In the genomic region with DNA sequence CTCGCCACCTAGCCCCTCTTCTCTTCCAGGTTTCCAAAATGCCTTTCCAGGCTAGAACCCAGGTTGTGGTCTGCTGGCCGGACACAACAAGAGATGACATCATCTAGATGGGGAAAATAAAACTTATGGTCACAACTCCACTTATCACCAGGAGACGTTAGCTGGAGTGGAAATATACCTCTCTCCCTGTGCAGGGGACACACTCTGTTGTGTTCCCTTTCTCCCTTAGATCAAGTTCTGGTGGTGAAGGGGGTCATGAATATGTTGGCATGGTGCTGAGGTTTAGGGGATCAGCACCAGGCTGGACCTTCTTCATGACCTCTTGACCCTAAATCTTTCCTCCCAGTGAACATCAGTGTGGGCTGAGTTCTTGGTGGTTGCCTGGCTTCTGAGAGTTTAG, we compare ENCODE assay signal across 31 mouse cellular contexts. TPM values are rescaled to one million over a fixed set of nuclear protein-coding genes. Genes with fewer than 3 reads are reported as not detected.
A peak's percentile ranks its signal among the peaks of the same experiment; 100 is the strongest.
DNase-seq lines count a peak whose midpoint lies in the region; ATAC-seq and TF ChIP-seq lines count a peak whose summit lies in the region.
"Had no signal": no experiment of that assay in that cellular context is flagged by ENCODE, and none has a peak within 500 bp of the region (broad histone marks: within the 10 kb centered on the region; RNA-seq: fewer than 3 reads in every experiment).

No protein-coding gene starts in this region.

- WGBS in liver, adult 2 months: 40% methylated on average over 3 of the region's 3 CpGs
- 48% methylated on average over 2 of the region's 3 CpGs for WGBS in liver, postnatal 0 days (ENCODE audit: insufficient replicate concordance)
- WGBS in intestine, embryonic 16.5 days: 37% methylated on average over 2 of the region's 3 CpGs
- WGBS in liver, embryonic 16.5 days (ENCODE audit: insufficient replicate concordance): 20% methylated on average over 2 of the region's 3 CpGs

- no peak for TF ChIP-seq CTCF in liver, adult 2 months (IDR thresholded peaks at IDR 0.05; ENCODE audit: low read depth, low read length)
- no peak for TF ChIP-seq CTCF in liver, postnatal 0 days (IDR thresholded peaks at IDR 0.05; ENCODE audit: low read depth)
- TF ChIP-seq CTCF in layer of hippocampus, adult 2 months (conservative IDR thresholded peaks at IDR 0.05): no peak

- no peak overlapping the region for H3K4me2 ChIP-seq in liver, postnatal 0 days (ENCODE audit: low read depth, low read length)
- no peak overlapping the region for H3K4me2 ChIP-seq in intestine, embryonic 16.5 days (ENCODE audit: low read depth, low read length)
- H3K4me2 ChIP-seq in liver, embryonic 16.5 days (ENCODE audit: low read depth, low read length): peak overlapping the region; percentile 27; the same call in 1 of the 2 replicates
- H3K4me2 ChIP-seq: embryonic facial prominence, embryonic 15.5 days; forebrain, embryonic 12.5 days; limb, embryonic 15.5 days; neural tube, embryonic 13.5 days had no signal

- peaks cover 3% of the 10 kb centered on the region; the same call in 1 of the 2 replicates for H3K4me1 ChIP-seq in liver, adult 2 months (ENCODE audit: control insufficient read depth, insufficient read depth, low read length)
- peaks cover 5% of the 10 kb centered on the region for H3K4me1 ChIP-seq in liver, postnatal 0 days (ENCODE audit: insufficient read depth)
- peaks cover 5 to 9% of the 10 kb centered on the region in 2 experiments; a peak in 2 of 4 replicates for H3K4me1 ChIP-seq in ES-E14 (ENCODE audit: control insufficient read depth in 2 of 2, insufficient read depth in 2 of 2, low read length in 2 of 2, poor library complexity in 1 of 2)
- no peaks in the 10 kb centered on the region for H3K4me1 ChIP-seq in intestine, embryonic 16.5 days (ENCODE audit: control insufficient read depth, insufficient read depth, low read length)
- peaks cover 3% of the 10 kb centered on the region; the same call in 1 of the 2 replicates for H3K4me1 ChIP-seq in liver, embryonic 16.5 days (ENCODE audit: control insufficient read depth, low read depth, low read length)
- H3K4me1 ChIP-seq: embryonic facial prominence, embryonic 15.5 days; limb, embryonic 10.5 days; limb, embryonic 15.5 days; neural tube, embryonic 13.5 days had no signal

- no peak for TF ChIP-seq EP300 in liver, postnatal 0 days (IDR thresholded peaks at IDR 0.05; ENCODE audit: low read depth)

- H3K27me3 ChIP-seq in liver, adult 2 months (ENCODE audit: control insufficient read depth, insufficient read depth, low read length): no peaks in the 10 kb centered on the region
- no peaks in the 10 kb centered on the region for H3K27me3 ChIP-seq in liver, postnatal 0 days (ENCODE audit: insufficient read depth, low read length)
- H3K27me3 ChIP-seq in intestine, embryonic 16.5 days (replicated peaks; ENCODE audit: control insufficient read depth, insufficient read depth, low read length): no peaks in the 10 kb centered on the region
- no peaks in the 10 kb centered on the region for H3K27me3 ChIP-seq in liver, embryonic 16.5 days (ENCODE audit: control insufficient read depth, insufficient read depth, low read depth, low read length)
- H3K27me3 ChIP-seq: embryonic facial prominence, embryonic 15.5 days; forebrain, embryonic 12.5 days; limb, embryonic 15.5 days; neural tube, embryonic 13.5 days had no signal

- H3K4me3 ChIP-seq in liver, adult 2 months (ENCODE audit: insufficient read depth, low read depth, low read length): no peak overlapping the region
- no peak overlapping the region for H3K4me3 ChIP-seq in liver, postnatal 0 days (ENCODE audit: low read depth, low read length)
- no peak overlapping the region for H3K4me3 ChIP-seq in ES-E14 (ENCODE audit: insufficient read depth in 1 of 2, low read depth in 1 of 2, low read length in 2 of 2, poor library complexity in 1 of 2, severe bottlenecking in 1 of 2)
- H3K4me3 ChIP-seq in intestine, embryonic 16.5 days (ENCODE audit: low read length): no peak overlapping the region
- H3K4me3 ChIP-seq in liver, embryonic 16.5 days (ENCODE audit: low read depth, low read length): no peak overlapping the region
- H3K4me3 ChIP-seq in layer of hippocampus, adult 2 months: no peak overlapping the region
- H3K4me3 ChIP-seq: embryonic facial prominence, embryonic 15.5 days; forebrain, embryonic 12.5 days; hindbrain, embryonic 10.5 days; limb, embryonic 10.5 days; limb, embryonic 15.5 days; neural tube, embryonic 13.5 days had no signal

- H3K79me2 ChIP-seq in liver, adult 2 months (ENCODE audit: control insufficient read depth, insufficient read depth, low read length): no peaks in the 10 kb centered on the region

- peak; percentile 9 for DNase-seq in liver, adult 2 months (ENCODE audit: extremely low read depth, low read depth, low spot score)
- DNase-seq in liver, postnatal 0 days: no peak
- no peak for DNase-seq in ES-E14 (ENCODE audit: low read depth, low spot score)
- DNase-seq in layer of hippocampus, adult 2 months (ENCODE audit: low spot score in 2 of 2): no peak
- DNase-seq: adrenal gland, postnatal 14 days; cerebellum, adult 11-12 months; cerebellum, postnatal 10 days; forebrain, postnatal 0 days; gastrocnemius, postnatal 10 days; heart, postnatal 14 days; kidney, postnatal 4 days; layer of hippocampus, adult 9-11 months; lung, postnatal 36 days; right cerebral cortex, postnatal 4 days; thymus, adult 18-20 months; thymus, postnatal 25 days had no signal

- H3K36me3 ChIP-seq in liver, adult 2 months (ENCODE audit: control insufficient read depth, insufficient read depth, low read length): no peaks in the 10 kb centered on the region
- H3K36me3 ChIP-seq in liver, postnatal 0 days (replicated peaks; ENCODE audit: insufficient read depth, low read length): no peaks in the 10 kb centered on the region
- H3K36me3 ChIP-seq in ES-E14 (ENCODE audit: control insufficient read depth, insufficient read depth, low read length, poor library complexity, severe bottlenecking): no peaks in the 10 kb centered on the region
- H3K36me3 ChIP-seq in intestine, embryonic 16.5 days (ENCODE audit: control insufficient read depth, insufficient read depth, low read length): no peaks in the 10 kb centered on the region
- H3K36me3 ChIP-seq in liver, embryonic 16.5 days (ENCODE audit: control insufficient read depth, insufficient read depth): no peaks in the 10 kb centered on the region
- H3K36me3 ChIP-seq: embryonic facial prominence, embryonic 15.5 days; forebrain, embryonic 12.5 days; hindbrain, embryonic 10.5 days; limb, embryonic 10.5 days; limb, embryonic 15.5 days; neural tube, embryonic 13.5 days had no signal

- no peak overlapping the region for H3K9ac ChIP-seq in liver, adult 2 months (ENCODE audit: low read depth, low read length)
- no peak overlapping the region for H3K9ac ChIP-seq in liver, postnatal 0 days (replicated peaks)
- no peak overlapping the region for H3K9ac ChIP-seq in ES-E14 (ENCODE audit: insufficient read depth, low read depth, low read length, poor library complexity, severe bottlenecking)
- no peak overlapping the region for H3K9ac ChIP-seq in intestine, embryonic 16.5 days (ENCODE audit: low read depth, low read length)
- H3K9ac ChIP-seq in liver, embryonic 16.5 days (ENCODE audit: low read depth, low read length): no peak overlapping the region
- H3K9ac ChIP-seq: embryonic facial prominence, embryonic 15.5 days; forebrain, embryonic 12.5 days; forebrain, postnatal 0 days; limb, embryonic 15.5 days; neural tube, embryonic 13.5 days had no signal

- no peaks in the 10 kb centered on the region for H3K9me3 ChIP-seq in liver, postnatal 0 days (ENCODE audit: low read length)
- H3K9me3 ChIP-seq in ES-E14 (ENCODE audit: control insufficient read depth, insufficient read depth, low read depth, low read length): no peaks in the 10 kb centered on the region
- no peaks in the 10 kb centered on the region for H3K9me3 ChIP-seq in intestine, embryonic 16.5 days (ENCODE audit: control insufficient read depth, low read length)
- no peaks in the 10 kb centered on the region for H3K9me3 ChIP-seq in liver, embryonic 16.5 days (replicated peaks; ENCODE audit: control insufficient read depth, low read length)
- H3K9me3 ChIP-seq: embryonic facial prominence, embryonic 15.5 days; forebrain, embryonic 12.5 days; hindbrain, embryonic 10.5 days; limb, embryonic 10.5 days; limb, embryonic 15.5 days; neural tube, embryonic 13.5 days had no signal

- no peak for TF ChIP-seq POLR2A in liver, adult 2 months (IDR thresholded peaks at IDR 0.05; ENCODE audit: extremely low read depth, insufficient read depth, low read length)

- no peak overlapping the region for H3K27ac ChIP-seq in liver, adult 2 months (replicated peaks; ENCODE audit: insufficient read depth, low read depth, low read length)
- H3K27ac ChIP-seq in liver, postnatal 0 days (ENCODE audit: low read depth): no peak overlapping the region
- peak overlapping the region; percentile 2; the same call in 1 of the 2 replicates for H3K27ac ChIP-seq in ES-E14 (ENCODE audit: insufficient read depth, low read depth, low read length, poor library complexity, severe bottlenecking)
- no peak overlapping the region for H3K27ac ChIP-seq in intestine, embryonic 16.5 days (ENCODE audit: low read length)
- no peak overlapping the region for H3K27ac ChIP-seq in liver, embryonic 16.5 days (ENCODE audit: low read length)
- no peak overlapping the region for H3K27ac ChIP-seq in layer of hippocampus, adult 2 months
- H3K27ac ChIP-seq: embryonic facial prominence, embryonic 15.5 days; forebrain, embryonic 12.5 days; hindbrain, embryonic 10.5 days; limb, embryonic 10.5 days; limb, embryonic 15.5 days; neural tube, embryonic 13.5 days; stomach, postnatal 0 days had no signal

- in situ Hi-C loops in ES-E14 (cut with MboI; ENCODE audit: low sequenced_read_pairs in 2 of 2, unreplicated experiment in 2 of 2): no loop called here

- no peak for ATAC-seq in liver, postnatal 0 days
- ATAC-seq in intestine, embryonic 16.5 days: peak; percentile 74
- ATAC-seq in liver, embryonic 16.5 days (ENCODE audit: low read depth): 0 out of 2 replicates have a peak, but pooled peaks have one; percentile 19
- no peak for ATAC-seq in activated CD4-positive, CD25-positive, alpha-beta regulatory T cell, adult 4 months
- ATAC-seq: CD4-positive, CD25-positive, alpha-beta regulatory T cell, adult 4 months; forebrain, postnatal 0 days; hindbrain, embryonic 16.5 days had no signal

RNA-seq across cellular contexts. Expression of a gene that starts 9.0 kb away (rescaled TPM):
- not detected in 2 replicates for total RNA-seq in liver, adult 2 months (2014; rRNA removed)
- not detected in 2 replicates for polyA plus RNA-seq in liver, adult 2 months (2012; rRNA removed)
- not detected in 2 replicates for polyA plus RNA-seq in liver, postnatal 0 days (2015; fragmentation: Nextera tagmentation; extraction: Ambion mirVana)
- total RNA-seq in ES-E14 (2012; rRNA removed): 0.22 and 0.32 TPM in 2 replicates
- polyA plus RNA-seq in intestine, embryonic 16.5 days (2015; fragmentation: Nextera tagmentation; extraction: Ambion mirVana): not detected in 2 replicates
- not detected in 2 replicates for polyA plus RNA-seq in liver, embryonic 16.5 days (2015; fragmentation: Nextera tagmentation; extraction: Ambion mirVana)
- not detected for polyA plus RNA-seq in activated CD4-positive, CD25-positive, alpha-beta regulatory T cell, adult 4 months (2017; shearing (Covaris generic))
- under 1 TPM; 0.41 to 0.54 TPM for total RNA-seq in layer of hippocampus, adult 2 months (2021)
- polyA plus RNA-seq: heart, embryonic 14.5 days; intestine, embryonic 14.5 days; neural tube, embryonic 13.5 days; spleen, adult 2 months; stomach, postnatal 0 days had no signal

RNA-seq across cellular contexts. Expression of a gene that starts 59.0 kb away (rescaled TPM):
- total RNA-seq in liver, adult 2 months (2014; rRNA removed): 8.1 and 9.9 TPM in 2 replicates
- polyA plus RNA-seq in liver, adult 2 months (2012; rRNA removed): 6.0 and 9.0 TPM in 2 replicates
- 12.3 and 13.6 TPM in 2 replicates for polyA plus RNA-seq in liver, postnatal 0 days (2015; fragmentation: Nextera tagmentation; extraction: Ambion mirVana)
- 17.6 and 19.0 TPM in 2 replicates for total RNA-seq in ES-E14 (2012; rRNA removed)
- 16.0 and 16.4 TPM in 2 replicates for polyA plus RNA-seq in intestine, embryonic 16.5 days (2015; fragmentation: Nextera tagmentation; extraction: Ambion mirVana)
- 12.7 and 12.8 TPM in 2 replicates for polyA plus RNA-seq in liver, embryonic 16.5 days (2015; fragmentation: Nextera tagmentation; extraction: Ambion mirVana)
- polyA plus RNA-seq in activated CD4-positive, CD25-positive, alpha-beta regulatory T cell, adult 4 months (2017; shearing (Covaris generic)): 10 to 100 TPM; 30.8 to 39.0 TPM
- 10 to 100 TPM; 24.0 to 24.9 TPM for total RNA-seq in layer of hippocampus, adult 2 months (2021)

RNA-seq across cellular contexts. Expression of a gene that starts 59.1 kb away (rescaled TPM):
- total RNA-seq in liver, adult 2 months (2014; rRNA removed): 35.2 and 43.1 TPM in 2 replicates
- polyA plus RNA-seq in liver, adult 2 months (2012; rRNA removed): 33.7 and 35.7 TPM in 2 replicates
- polyA plus RNA-seq in liver, postnatal 0 days (2015; fragmentation: Nextera tagmentation; extraction: Ambion mirVana): 15.6 and 16.6 TPM in 2 replicates
- total RNA-seq in ES-E14 (2012; rRNA removed): 31.8 and 35.1 TPM in 2 replicates
- 53.9 and 58.3 TPM in 2 replicates for polyA plus RNA-seq in intestine, embryonic 16.5 days (2015; fragmentation: Nextera tagmentation; extraction: Ambion mirVana)
- polyA plus RNA-seq in liver, embryonic 16.5 days (2015; fragmentation: Nextera tagmentation; extraction: Ambion mirVana): 16.4 and 22.9 TPM in 2 replicates
- 10 to 100 TPM; 34.0 to 47.7 TPM for polyA plus RNA-seq in activated CD4-positive, CD25-positive, alpha-beta regulatory T cell, adult 4 months (2017; shearing (Covaris generic))
- 10 to 100 TPM; 33.1 to 44.9 TPM for total RNA-seq in layer of hippocampus, adult 2 months (2021)

Comparison
In these comparisons a context has a peak if more than half of its experiments do, and no peak if none do; other contexts are left out.
1. ATAC-seq: peak in intestine, embryonic 16.5 days (single experiment) and liver, embryonic 16.5 days (single experiment); none in liver, postnatal 0 days (single experiment) and activated CD4-positive, CD25-positive, alpha-beta regulatory T cell, adult 4 months (single experiment).